Mouse (Mus musculus) stomach, embryonic 16.5 days (tissue): ENCODE measurements around the gene Plod3. TPM values are rescaled to one million over a fixed set of nuclear protein-coding genes. Genes with fewer than 3 reads are reported as not detected.
"Not testable (repeated sequence)": the region's sequence is repeated elsewhere in the genome, so short reads cannot be mapped to it uniquely, and the experiment has no call there.

Experiments used
- ATAC-seq: fragments of 200-750 bp; cut with Nextera tagmentation; 2 replicates; pipeline ENCODE4 v1.8.0; 2017; ENCODE audit warnings: moderate number of reproducible peaks, moderate TSS enrichment; ENCODE audit not compliant: insufficient read depth, low FRiP score
- H3K27ac ChIP-seq: fragments of 300-500 bp; sonication (generic); 2 replicates; pipeline ENCODE4 v1.5.1; 2014; ENCODE audit warnings: low read length
- H3K27me3 ChIP-seq: fragments of 300-500 bp; sonication (generic); 2 replicates; pipeline ENCODE4 v1.6.1; 2014; ENCODE audit warnings: low read length, control low read depth, mixed read lengths; ENCODE audit not compliant: control insufficient read depth, insufficient read depth
- H3K36me3 ChIP-seq: fragments of 300-500 bp; sonication (generic); 2 replicates; pipeline ENCODE4 v1.6.1; 2014; ENCODE audit warnings: low read length; ENCODE audit not compliant: control insufficient read depth, insufficient read depth
- H3K4me1 ChIP-seq: fragments of 300-500 bp; sonication (generic); 2 replicates; pipeline ENCODE4 v1.6.1; 2014; ENCODE audit warnings: low read length, control low read depth, mixed read lengths; ENCODE audit not compliant: control insufficient read depth, insufficient read depth
- H3K4me2 ChIP-seq: fragments of 300-500 bp; sonication (generic); 2 replicates; pipeline ENCODE4 v1.6.1; 2014; ENCODE audit warnings: low read depth, low read length, mixed read lengths
- H3K4me3 ChIP-seq: fragments of 300-500 bp; sonication (generic); replicated peaks from 2 replicates; pipeline ENCODE4 v1.5.1; 2014; ENCODE audit warnings: mild to moderate bottlenecking, low read length
- H3K9ac ChIP-seq: fragments of 300-500 bp; sonication (generic); 2 replicates; pipeline ENCODE4 v1.6.1; 2014; ENCODE audit warnings: low read length
- H3K9me3 ChIP-seq: fragments of 300-500 bp; sonication (generic); replicated peaks from 2 replicates; pipeline ENCODE4 v1.6.1; 2016; ENCODE audit warnings: low read length, control low read depth; ENCODE audit not compliant: control insufficient read depth
- WGBS: fragments of 180-500 bp; shearing (Covaris S2); extraction: QIAGEN DNeasy Blood & Tissue Kit; methylation state at CpG from one replicate; pipeline ENCODE4 v1.1.7; 2014; 5-methylcytosine and 5-hydroxymethylcytosine counted together
- polyA plus RNA-seq: library from polyadenylated mRNA; unstranded; fragments of >200 nt; fragmentation: Nextera tagmentation; extraction: Ambion mirVana; gene quantifications from 2 replicates; pipeline ENCODE4 v1.2.1, GENCODE M21; 2015

Plod3 gene
- polyA plus RNA-seq, 1 experiment from 2014 or later = 46.1 TPM

DNA sequence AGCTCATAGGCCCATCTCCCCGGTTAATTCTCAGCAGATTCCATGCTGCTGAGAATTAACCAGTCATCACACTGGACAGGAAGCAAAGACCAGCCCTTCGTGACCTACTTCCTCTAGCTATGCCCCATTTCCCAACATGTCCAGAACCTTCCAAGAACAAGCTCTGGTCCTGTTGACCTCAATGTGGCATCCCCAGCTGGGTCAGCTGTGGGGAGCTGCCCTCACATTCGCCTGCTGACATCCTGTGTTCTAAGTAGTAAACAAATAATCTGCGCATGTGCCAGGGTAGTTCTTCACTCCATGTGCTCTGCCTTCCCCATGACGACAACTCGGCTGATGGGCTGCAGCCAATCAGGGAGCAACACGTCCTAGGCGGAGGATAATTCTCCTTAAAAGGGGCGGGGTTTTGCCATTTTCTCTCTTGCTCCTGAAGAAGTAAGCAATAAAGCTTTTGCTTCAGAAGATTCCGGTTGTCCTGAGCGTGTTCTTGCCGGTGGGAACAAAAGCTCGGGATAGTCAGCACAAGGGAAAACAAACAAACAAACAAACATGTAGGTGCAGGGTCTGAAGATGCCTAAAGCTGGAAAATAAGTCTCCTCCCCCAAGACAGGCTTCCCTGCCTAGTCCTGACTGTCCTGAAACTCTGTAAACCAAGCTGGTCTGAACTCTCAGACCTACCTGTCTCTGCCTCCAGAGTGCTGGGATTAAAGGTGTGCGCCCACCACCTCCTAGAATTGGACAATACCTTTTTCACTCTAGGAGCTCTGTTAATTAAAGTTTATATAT is 37.1 kb upstream of the Plod3 start:
- not testable (repeated sequence) for H3K27me3 ChIP-seq, H3K9me3 ChIP-seq, H3K27ac ChIP-seq, H3K36me3 ChIP-seq, H3K9ac ChIP-seq, H3K4me3 ChIP-seq, H3K4me2 ChIP-seq, ATAC-seq, H3K4me1 ChIP-seq
- 81% methylated on average over 14 of the region's 14 CpGs for WGBS

DNA sequence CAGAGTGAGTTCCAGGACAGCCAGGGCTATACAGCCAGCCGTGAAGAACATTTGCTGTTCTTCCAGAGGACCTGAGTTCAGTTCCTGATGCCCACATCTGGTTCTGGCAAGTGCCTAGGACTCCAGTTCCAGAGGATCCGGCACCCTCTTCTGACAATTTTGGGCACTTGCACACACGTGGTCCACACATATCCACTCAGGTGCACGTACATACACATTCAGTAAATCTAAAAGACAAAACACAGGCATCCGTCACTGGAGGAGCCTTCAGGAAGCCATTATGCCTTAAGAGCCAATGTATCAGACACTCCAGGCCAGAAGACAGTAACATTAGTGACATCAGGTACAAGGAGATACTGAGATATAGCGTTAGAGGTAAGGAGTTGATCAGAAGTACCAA is 36.3 kb upstream of the Plod3 start:
- Histone ChIP-seq H3K4me2 (no peak overlapping the region), H3K27me3 (no peaks in the 10 kb centered on the region), H3K4me1 (peaks cover 5% of the 10 kb centered on the region), H3K4me3 (no peak overlapping the region), H3K27ac (no peak overlapping the region), H3K9ac (no peak overlapping the region), H3K36me3 (no peaks in the 10 kb centered on the region), H3K9me3 (no peaks in the 10 kb centered on the region)
- 89% methylated on average over 6 of the region's 6 CpGs for WGBS
- ATAC-seq = no peak

- peaks cover 12% of the 10 kb centered on the region for H3K4me1 ChIP-seq
- H3K27me3 ChIP-seq = no peaks in the 10 kb centered on the region
- no peak overlapping the region for H3K4me3 ChIP-seq
- no peak for ATAC-seq
- H3K36me3 ChIP-seq = no peaks in the 10 kb centered on the region
- H3K4me2 ChIP-seq = no peak overlapping the region
- H3K27ac ChIP-seq = no peak overlapping the region
- no peak overlapping the region for H3K9ac ChIP-seq
- 71% methylated on average over 4 of the region's 4 CpGs for WGBS
- H3K9me3 ChIP-seq = no peaks in the 10 kb centered on the region
Measured at GRCm38 (mm10) chr5:136952153-136952552, 34.7 kb upstream of the Plod3 start.

DNA sequence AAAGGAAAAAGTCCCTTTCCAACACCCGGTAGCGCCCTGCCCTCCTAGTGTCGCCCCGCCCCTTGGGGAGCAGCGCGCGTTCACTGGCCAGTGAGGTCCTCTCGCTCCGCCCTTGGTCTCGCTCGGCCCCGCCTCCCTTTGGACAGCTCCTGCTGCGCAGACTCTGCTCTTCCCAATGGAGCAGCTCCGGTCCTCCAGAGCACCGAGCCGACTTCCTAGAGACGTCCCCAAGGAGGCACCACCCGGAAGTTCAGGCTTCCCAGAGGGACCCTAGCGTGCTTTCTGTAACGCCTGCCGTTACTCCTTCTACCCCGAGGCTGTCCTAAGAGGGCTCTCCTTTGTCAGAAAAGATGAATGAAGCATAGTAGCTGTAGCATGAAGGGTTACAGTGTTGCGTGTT is 33.8 kb upstream of the Plod3 start, which contains the start of gene Fis1:
Gene Fis1 (plus strand): TSS at position 261 of the 400 bp plus-strand sequence.
- Histone ChIP-seq H3K9ac (peak within 1 kb of the TSS; percentile 88), H3K36me3 (no peaks in the 10 kb centered on the region), H3K4me2 (peak within 1 kb of the TSS; percentile 82), H3K27me3 (no peaks in the 10 kb centered on the region), H3K4me1 (peaks cover 12% of the 10 kb centered on the region), H3K27ac (peak within 1 kb of the TSS; percentile 80; the same call in 1 of the 2 replicates), H3K9me3 (no peaks in the 10 kb centered on the region), H3K4me3 (peak within 1 kb of the TSS; percentile 91)
- ATAC-seq = peak; percentile 100
- under 1% methylated on average over 23 of the region's 23 CpGs for WGBS

GRCm38 (mm10) chr5:136953440-136953951 is 33.3 kb upstream of the Plod3 start:
- Histone ChIP-seq H3K4me2 (peak overlapping the region; percentile 82), H3K9ac (peak overlapping the region; percentile 88), H3K4me1 (peaks cover 12% of the 10 kb centered on the region), H3K27ac (peak overlapping the region; percentile 80; the same call in 1 of the 2 replicates), H3K27me3 (no peaks in the 10 kb centered on the region), H3K9me3 (no peaks in the 10 kb centered on the region), H3K4me3 (peak overlapping the region; percentile 91), H3K36me3 (no peaks in the 10 kb centered on the region)
- peak; percentile 14 for ATAC-seq
- WGBS = 2% methylated on average over 12 of the region's 12 CpGs

DNA sequence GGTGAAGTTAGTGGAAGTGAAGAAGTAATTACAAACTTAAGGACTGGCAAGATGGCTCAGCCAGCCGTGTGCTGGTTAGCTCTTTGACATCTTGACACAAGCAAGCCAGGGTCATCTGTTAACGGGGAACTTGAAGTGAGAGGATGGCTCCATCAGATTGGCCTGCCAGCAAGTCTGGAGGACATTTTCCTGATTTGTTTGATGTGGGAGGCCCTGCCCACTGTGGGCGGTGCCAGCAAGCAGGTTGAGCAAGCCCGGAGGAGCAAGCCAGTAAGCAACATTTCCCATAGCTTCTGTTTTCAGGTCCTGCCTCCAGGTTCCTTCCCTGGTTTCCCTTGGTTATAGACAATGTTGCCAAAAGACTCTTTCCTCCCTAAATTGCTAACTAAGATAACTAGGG is 31.2 kb upstream of the Plod3 start:
- no peaks in the 10 kb centered on the region for H3K27me3 ChIP-seq
- no peak overlapping the region for H3K4me2 ChIP-seq
- H3K9ac ChIP-seq = no peak overlapping the region
- peaks cover 23% of the 10 kb centered on the region for H3K4me1 ChIP-seq
- no peaks in the 10 kb centered on the region for H3K9me3 ChIP-seq
- H3K27ac ChIP-seq = no peak overlapping the region
- ATAC-seq = no peak
- H3K4me3 ChIP-seq = no peak overlapping the region
- H3K36me3 ChIP-seq = no peaks in the 10 kb centered on the region
- 73% methylated on average over 4 of the region's 4 CpGs for WGBS

- Histone ChIP-seq H3K9ac (no peak overlapping the region), H3K36me3 (no peaks in the 10 kb centered on the region), H3K27ac (peak overlapping the region; percentile 54), H3K4me3 (no peak overlapping the region), H3K4me1 (peaks cover 27% of the 10 kb centered on the region), H3K9me3 (no peaks in the 10 kb centered on the region), H3K4me2 (no peak overlapping the region), H3K27me3 (no peaks in the 10 kb centered on the region)
- ATAC-seq = no peak
- 63% methylated on average over 1 of the region's 1 CpGs for WGBS
Measured at GRCm38 (mm10) chr5:136957250-136957649, 29.6 kb upstream of the Plod3 start.

DNA sequence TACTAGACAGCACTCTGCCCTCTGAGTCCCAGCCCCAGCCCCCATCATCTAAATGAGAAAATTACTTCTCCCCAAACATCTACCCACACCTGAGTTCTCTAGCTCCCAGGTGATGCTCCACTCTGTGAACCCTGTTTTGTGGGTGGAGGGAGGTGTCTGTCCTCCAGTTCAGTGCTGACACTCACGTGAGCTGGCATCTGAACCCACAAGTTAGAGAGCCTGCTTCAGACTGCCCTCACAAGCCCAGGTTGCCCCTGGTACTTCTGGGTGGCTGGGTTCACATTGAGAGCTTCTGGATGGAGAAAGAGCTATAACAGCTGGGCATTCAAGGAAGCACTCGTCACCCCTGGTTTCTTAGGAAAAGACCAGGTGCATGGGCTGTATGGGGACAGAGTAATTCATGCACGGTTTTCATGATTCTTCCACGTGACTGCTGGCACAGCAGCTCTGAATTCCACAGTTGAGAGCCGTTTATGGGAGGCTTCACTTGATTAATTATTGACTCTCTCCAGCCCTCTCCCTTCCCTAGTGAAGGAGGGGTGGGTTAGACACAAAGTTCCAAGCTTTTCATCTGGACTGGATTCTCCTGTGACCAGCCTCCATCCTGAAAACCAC is 27.7 kb upstream of the Plod3 start:
- Histone ChIP-seq H3K9ac (peak overlapping the region; percentile 32; the same call in 1 of the 2 replicates), H3K27ac (peak overlapping the region; percentile 74), H3K27me3 (no peaks in the 10 kb centered on the region), H3K9me3 (no peaks in the 10 kb centered on the region), H3K36me3 (no peaks in the 10 kb centered on the region), H3K4me3 (no peak overlapping the region), H3K4me2 (no peak overlapping the region), H3K4me1 (peaks cover 29% of the 10 kb centered on the region)
- no peak for ATAC-seq
- 40% methylated on average over 5 of the region's 5 CpGs for WGBS

- Histone ChIP-seq H3K4me1 (peaks cover 26% of the 10 kb centered on the region), H3K4me3 (no peak overlapping the region), H3K27me3 (no peaks in the 10 kb centered on the region), H3K9me3 (no peaks in the 10 kb centered on the region), H3K36me3 (no peaks in the 10 kb centered on the region), H3K4me2 (no peak overlapping the region), H3K27ac (no peak overlapping the region; the same call in 1 of the 2 replicates), H3K9ac (no peak overlapping the region)
- 86% methylated on average over 6 of the region's 6 CpGs for WGBS
- no peak for ATAC-seq
Measured at GRCm38 (mm10) chr5:136960053-136960452, 26.8 kb upstream of the Plod3 start.
